Mouse (Mus musculus): ENCODE results near the gene Ptprs.

DNA sequence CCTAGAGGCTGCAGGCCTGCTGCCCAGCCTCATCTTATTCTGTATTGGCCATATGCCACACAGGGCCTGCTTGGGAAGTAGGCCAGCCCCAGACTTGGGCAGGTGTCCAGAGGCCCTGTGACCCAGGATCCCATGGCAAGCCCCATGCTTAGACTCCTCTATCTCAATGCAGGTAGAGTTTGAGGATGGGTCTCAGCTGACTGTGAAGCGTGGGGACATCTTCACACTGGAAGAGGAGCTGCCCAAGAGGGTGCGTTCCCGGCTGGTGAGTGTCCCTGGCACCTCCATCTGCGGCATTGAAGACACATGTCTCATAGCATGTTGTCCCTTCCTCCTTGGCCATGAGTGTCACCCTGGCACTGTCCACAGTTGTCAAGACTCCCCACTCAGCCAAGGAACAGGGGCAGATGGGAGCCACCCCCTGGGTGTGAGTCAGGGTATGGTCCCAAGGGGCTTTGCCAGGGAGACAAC is 75.2 kb downstream of the Ptprs start:
- TF ChIP-seq USF1 (IDR thresholded peaks at IDR 0.05; ENCODE audit: low read depth): no peak
- TF ChIP-seq CTCF (IDR thresholded peaks at IDR 0.05; ENCODE audit: control insufficient read depth, insufficient read depth, insufficient read length): no peak
- no peak for TF ChIP-seq MAX (IDR thresholded peaks at IDR 0.05)
- TF ChIP-seq CEBPB (IDR thresholded peaks at IDR 0.05; ENCODE audit: low read depth): no peak
- TF ChIP-seq MYOD1 (IDR thresholded peaks at IDR 0.05; ENCODE audit: control insufficient read depth, insufficient read length, low read depth): no peak
- TF ChIP-seq MYOG (IDR thresholded peaks at IDR 0.05; ENCODE audit: control insufficient read depth, extremely low read depth, insufficient read length): no peak
- no peak for TF ChIP-seq FOSL1 (IDR thresholded peaks at IDR 0.05; ENCODE audit: insufficient read depth, low read length, poor library complexity, severe bottlenecking)

Measured in C2C12 (cell line).